Mouse (Mus musculus) cerebellum, adult 9-10 months (tissue): Measurements from ENCODE around the gene Dtnb.

Experiments used
- DNase-seq: peaks from one replicate; pipeline ENCODE4 v3.0.0; 2022

Gene Dtnb

GRCm38 (mm10) chr12:3573410-3573809 lies 1.2 kb downstream of the Dtnb start:
- peak; percentile 26 for DNase-seq

GRCm38 (mm10) chr12:3574670-3575069 lies 2.5 kb downstream of the Dtnb start:
- DNase-seq, result no peak

- no peak for DNase-seq
Measured at GRCm38 (mm10) chr12:3579958-3580530, 7.9 kb downstream of the Dtnb start.

GRCm38 (mm10) chr12:3582604-3583003 lies 10.4 kb downstream of the Dtnb start:
- DNase-seq, result no peak

GRCm38 (mm10) chr12:3585525-3585924 lies 13.3 kb downstream of the Dtnb start:
- no peak for DNase-seq

- DNase-seq, result no peak
Measured at GRCm38 (mm10) chr12:3587010-3587409, 14.8 kb downstream of the Dtnb start.

GRCm38 (mm10) chr12:3590039-3590438 lies 17.9 kb downstream of the Dtnb start:
- no peak for DNase-seq

GRCm38 (mm10) chr12:3591595-3591994 lies 19.4 kb downstream of the Dtnb start:
- DNase-seq, result no peak

GRCm38 (mm10) chr12:3602786-3603185 lies 30.6 kb downstream of the Dtnb start:
- DNase-seq, result no peak

GRCm38 (mm10) chr12:3606202-3606601 lies 34.0 kb downstream of the Dtnb start:
- no peak for DNase-seq

GRCm38 (mm10) chr12:3609747-3610146 lies 37.6 kb downstream of the Dtnb start:
- DNase-seq, result peak; percentile 12

- no peak for DNase-seq
Measured at GRCm38 (mm10) chr12:3611871-3612270, 39.7 kb downstream of the Dtnb start.

- no peak for DNase-seq
Measured at GRCm38 (mm10) chr12:3615041-3615440, 42.9 kb downstream of the Dtnb start.

GRCm38 (mm10) chr12:3618144-3619020 lies 46.2 kb downstream of the Dtnb start:
- no peak for DNase-seq

GRCm38 (mm10) chr12:3619021-3619367 lies 46.8 kb downstream of the Dtnb start:
- no peak for DNase-seq

GRCm38 (mm10) chr12:3626880-3627279 lies 54.7 kb downstream of the Dtnb start:
- no peak for DNase-seq

- no peak for DNase-seq
Measured at GRCm38 (mm10) chr12:3641931-3642330, 69.8 kb downstream of the Dtnb start.

GRCm38 (mm10) chr12:3656799-3657198 lies 84.6 kb downstream of the Dtnb start:
- no peak for DNase-seq

GRCm38 (mm10) chr12:3657234-3657633 lies 85.1 kb downstream of the Dtnb start:
- DNase-seq, result no peak

- DNase-seq, result no peak
Measured at GRCm38 (mm10) chr12:3657786-3658185, 85.6 kb downstream of the Dtnb start.

GRCm38 (mm10) chr12:3659554-3660311 lies 87.6 kb downstream of the Dtnb start:
- DNase-seq, result no peak

GRCm38 (mm10) chr12:3660985-3661635 lies 88.9 kb downstream of the Dtnb start:
- peak; percentile 78 for DNase-seq

- DNase-seq, result no peak
Measured at GRCm38 (mm10) chr12:3662660-3663059, 90.5 kb downstream of the Dtnb start.
